ENCODE assay signal across 8 mouse cellular contexts in genomic region chr17:45596631-45597396, GRCm38 (mm10). TPM values are rescaled to one million over a fixed set of nuclear protein-coding genes. Genes with fewer than 3 reads are reported as not detected.
DNase-seq lines count a peak whose midpoint lies in the region; ATAC-seq and TF ChIP-seq lines count a peak whose summit lies in the region.

No protein-coding gene starts in this region.

- H3K4me1 ChIP-seq in erythroblast, embryonic 14.5 days (ENCODE audit: control insufficient read depth): peaks cover 94% of the 10 kb centered on the region
- H3K4me1 ChIP-seq in heart, embryonic 15.5 days (replicated peaks): peaks cover 75% of the 10 kb centered on the region
- peaks cover 44% of the 10 kb centered on the region for H3K4me1 ChIP-seq in lung, embryonic 14.5 days (ENCODE audit: insufficient read depth)

- peaks cover 25% of the 10 kb centered on the region for H3K36me3 ChIP-seq in erythroblast, embryonic 14.5 days (ENCODE audit: control insufficient read depth)
- no peaks in the 10 kb centered on the region for H3K36me3 ChIP-seq in heart, embryonic 15.5 days
- H3K36me3 ChIP-seq in lung, embryonic 14.5 days (ENCODE audit: insufficient read depth): no peaks in the 10 kb centered on the region

- peak; percentile 53 for DNase-seq in CD4-positive helper T cell, adult 2 months (ENCODE audit: low read depth, low spot score)
- DNase-seq in adrenal gland, postnatal 10 days: peak; percentile 91
- DNase-seq in kidney, postnatal 10 days: peak; percentile 87
- peak; percentile 77 for DNase-seq in lung, embryonic 14.5 days
- DNase-seq in ovary, postnatal 14 days (ENCODE audit: low spot score): peak; percentile 70
- peak; percentile 82 for DNase-seq in thymus, postnatal 4 days

- no peaks in the 10 kb centered on the region for H3K9me3 ChIP-seq in erythroblast, embryonic 14.5 days (ENCODE audit: control insufficient read depth, low read length)
- no peaks in the 10 kb centered on the region for H3K9me3 ChIP-seq in heart, embryonic 15.5 days (replicated peaks)
- H3K9me3 ChIP-seq in lung, embryonic 14.5 days (ENCODE audit: low read depth, low read length): no peaks in the 10 kb centered on the region

- TF ChIP-seq CTCF in lung, embryonic 14.5 days (IDR thresholded peaks at IDR 0.05; ENCODE audit: low read depth): peak; percentile 84

- peak overlapping the region; percentile 75 for H3K27ac ChIP-seq in heart, embryonic 15.5 days
- H3K27ac ChIP-seq in lung, embryonic 14.5 days (ENCODE audit: low read depth): no peak overlapping the region

- no peaks in the 10 kb centered on the region; the same call in 1 of the 2 replicates for H3K27me3 ChIP-seq in erythroblast, embryonic 14.5 days (ENCODE audit: control insufficient read depth)
- H3K27me3 ChIP-seq in heart, embryonic 15.5 days: peaks cover 10% of the 10 kb centered on the region; the same call in 1 of the 2 replicates
- peaks cover 13% of the 10 kb centered on the region; the same call in 1 of the 2 replicates for H3K27me3 ChIP-seq in lung, embryonic 14.5 days (ENCODE audit: insufficient read depth, low read length)

- no peak overlapping the region for H3K9ac ChIP-seq in heart, embryonic 15.5 days
- H3K9ac ChIP-seq in lung, embryonic 14.5 days: no peak overlapping the region

- 34% methylated on average over 11 of the region's 11 CpGs for WGBS in heart, embryonic 15.5 days
- WGBS in lung, embryonic 14.5 days: 31% methylated on average over 11 of the region's 11 CpGs

- H3K4me3 ChIP-seq in erythroblast, embryonic 14.5 days (replicated peaks): peak overlapping the region; percentile 17
- no peak overlapping the region for H3K4me3 ChIP-seq in heart, embryonic 15.5 days
- H3K4me3 ChIP-seq in lung, embryonic 14.5 days (ENCODE audit: low read depth, low read length): no peak overlapping the region

- peak; percentile 59 for ATAC-seq in heart, embryonic 15.5 days (replicated peaks; ENCODE audit: insufficient number of reproducible peaks, insufficient read depth, low FRiP score, low read depth)
- peak; percentile 52 for ATAC-seq in lung, embryonic 14.5 days (ENCODE audit: insufficient read depth)

- H3K4me2 ChIP-seq in heart, embryonic 15.5 days: peak overlapping the region; percentile 12; the same call in 1 of the 2 replicates
- no peak overlapping the region for H3K4me2 ChIP-seq in lung, embryonic 14.5 days

RNA-seq across cellular contexts. Expression of gene Slc29a1, which starts 2.6 kb away (rescaled TPM):
- 100 to 1,000 TPM; 130 to 145 TPM for total RNA-seq in adrenal gland, postnatal 10 days (2021)
- 77.5 and 78.0 TPM in 2 replicates for polyA plus RNA-seq in erythroblast, embryonic 14.5 days (2012)
- polyA plus RNA-seq in heart, embryonic 15.5 days (2015; fragmentation: Nextera tagmentation; extraction: Ambion mirVana): 90.9 and 120 TPM in 2 replicates
- polyA plus RNA-seq in lung, embryonic 14.5 days (2014; fragmentation: Nextera tagmentation; extraction: Ambion mirVana): 75.4 and 82.2 TPM in 2 replicates

RNA-seq across cellular contexts. Expression of gene Mymx, which starts 5.1 kb away (rescaled TPM):
- 1 to 10 TPM in 1 of 2 experiments, under 1 TPM in 1; 0.57 to 1.9 TPM for total RNA-seq in adrenal gland, postnatal 10 days (2021)
- polyA plus RNA-seq in erythroblast, embryonic 14.5 days (2012): 0.44 TPM in 1 of 2 replicates, not detected in the other
- 0.16 and 0.24 TPM in 2 replicates for polyA plus RNA-seq in heart, embryonic 15.5 days (2015; fragmentation: Nextera tagmentation; extraction: Ambion mirVana)
- polyA plus RNA-seq in lung, embryonic 14.5 days (2014; fragmentation: Nextera tagmentation; extraction: Ambion mirVana): not detected in 2 replicates

RNA-seq across cellular contexts. Expression of gene Hsp90ab1, which starts 23.7 kb away (rescaled TPM):
- total RNA-seq in adrenal gland, postnatal 10 days (2021): 1,000 to 10,000 TPM; 1,111 to 1,198 TPM
- 36.9 and 62.9 TPM in 2 replicates for polyA plus RNA-seq in erythroblast, embryonic 14.5 days (2012)
- 1,147 and 1,218 TPM in 2 replicates for polyA plus RNA-seq in heart, embryonic 15.5 days (2015; fragmentation: Nextera tagmentation; extraction: Ambion mirVana)
- polyA plus RNA-seq in lung, embryonic 14.5 days (2014; fragmentation: Nextera tagmentation; extraction: Ambion mirVana): 1,512 and 1,564 TPM in 2 replicates

RNA-seq across cellular contexts. Expression of gene Slc35b2, which starts 33.1 kb away (rescaled TPM):
- 10 to 100 TPM; 65.9 TPM for total RNA-seq in adrenal gland, postnatal 10 days (2021)
- 1.7 TPM in 2 replicates for polyA plus RNA-seq in erythroblast, embryonic 14.5 days (2012)
- polyA plus RNA-seq in heart, embryonic 15.5 days (2015; fragmentation: Nextera tagmentation; extraction: Ambion mirVana): 75.8 and 98.4 TPM in 2 replicates
- polyA plus RNA-seq in lung, embryonic 14.5 days (2014; fragmentation: Nextera tagmentation; extraction: Ambion mirVana): 130 and 137 TPM in 2 replicates

RNA-seq across cellular contexts. Expression of gene Nfkbie, which starts 41.3 kb away (rescaled TPM):
- 1 to 10 TPM; 4.4 to 6.2 TPM for total RNA-seq in adrenal gland, postnatal 10 days (2021)
- polyA plus RNA-seq in erythroblast, embryonic 14.5 days (2012): 0.02 and 0.06 TPM in 2 replicates
- polyA plus RNA-seq in heart, embryonic 15.5 days (2015; fragmentation: Nextera tagmentation; extraction: Ambion mirVana): 3.0 and 6.8 TPM in 2 replicates
- polyA plus RNA-seq in lung, embryonic 14.5 days (2014; fragmentation: Nextera tagmentation; extraction: Ambion mirVana): 2.3 and 3.1 TPM in 2 replicates

Comparison
In these comparisons a context has a peak if more than half of its experiments do, and no peak if none do; other contexts are left out.
1. RNA of gene Hsp90ab1, which starts 23.7 kb away (polyA plus RNA-seq): 1,512 to 1,564 TPM in lung, embryonic 14.5 days and 1,147 to 1,218 TPM in heart, embryonic 15.5 days; 36.9 to 62.9 TPM in erythroblast, embryonic 14.5 days; every median in the first group is over 10 times any median in the second.
2. Peak in every context shown above with its lines, with median percentiles within 50 percentile points of each other: DNase-seq.